Mouse (Mus musculus): Measurements from ENCODE around the gene Kank3.

- no peak for TF ChIP-seq CTCF (IDR thresholded peaks at IDR 0.05; ENCODE audit: low read depth)
- TF ChIP-seq EP300 (optimal IDR thresholded peaks at IDR 0.05), result no peak
These were observed 36.3 kb upstream of the Kank3 start for GRCm38 (mm10) chr17:33773871-33774572.
